7 mouse cellular contexts compared by ENCODE assay signal in genomic region chr8:115529568-115530342, GRCm38 (mm10).
DNase-seq lines count a peak whose midpoint lies in the region; ATAC-seq and TF ChIP-seq lines count a peak whose summit lies in the region.

No protein-coding gene starts in this region.

- H3K4me1 ChIP-seq in small intestine, adult 2 months (ENCODE audit: control insufficient read depth, insufficient read depth, insufficient read length, low read length), result peaks cover 32% of the 10 kb centered on the region
- no peaks in the 10 kb centered on the region for H3K4me1 ChIP-seq in midbrain, embryonic 13.5 days (replicated peaks)

- no peaks in the 10 kb centered on the region for H3K9me3 ChIP-seq in midbrain, embryonic 13.5 days

- H3K27ac ChIP-seq in small intestine, adult 2 months (ENCODE audit: insufficient read depth, low read depth, low read length), result peak overlapping the region; percentile 100
- H3K27ac ChIP-seq in midbrain, embryonic 13.5 days, result no peak overlapping the region

- 30% methylated on average over 14 of the region's 14 CpGs for WGBS in small intestine, adult 2 months
- 53% methylated on average over 14 of the region's 14 CpGs for WGBS in midbrain, embryonic 13.5 days

- no peaks in the 10 kb centered on the region for H3K36me3 ChIP-seq in small intestine, adult 2 months (ENCODE audit: control insufficient read depth, insufficient read depth, low read length)
- no peaks in the 10 kb centered on the region for H3K36me3 ChIP-seq in midbrain, embryonic 13.5 days

- peak; percentile 49 for DNase-seq in CD4-positive helper T cell, adult 2 months (ENCODE audit: low read depth, low spot score)
- peak; percentile 54 for DNase-seq in CD4-positive, CD25-positive, alpha-beta regulatory T cell, adult 2 months (ENCODE audit: low read depth, low spot score)
- DNase-seq in kidney, postnatal 25 days, result peak; percentile 58 to 62
- DNase-seq in thymus, postnatal 25 days, result no peak

- TF ChIP-seq POLR2A in small intestine, adult 2 months (IDR thresholded peaks at IDR 0.05; ENCODE audit: low read depth, low read length), result no peak

- H3K4me3 ChIP-seq in small intestine, adult 2 months (ENCODE audit: low read depth, low read length), result peak overlapping the region; percentile 9; the same call in 1 of the 2 replicates
- no peak overlapping the region for H3K4me3 ChIP-seq in midbrain, embryonic 13.5 days (replicated peaks)

- peak; percentile 74 for ATAC-seq in granulocyte monocyte progenitor cell, adult 5-6 weeks (replicated peaks; ENCODE audit: poor library complexity, severe bottlenecking)
- no peak for ATAC-seq in midbrain, embryonic 13.5 days

- no peaks in the 10 kb centered on the region for H3K27me3 ChIP-seq in small intestine, adult 2 months (ENCODE audit: control insufficient read depth, insufficient read depth, low read length)
- no peaks in the 10 kb centered on the region for H3K27me3 ChIP-seq in midbrain, embryonic 13.5 days

- TF ChIP-seq CTCF in small intestine, adult 2 months (IDR thresholded peaks at IDR 0.05; ENCODE audit: extremely low read depth, insufficient read length, insufficient replicate concordance, low read depth, low read length), result no peak

- no peak overlapping the region for H3K4me2 ChIP-seq in midbrain, embryonic 13.5 days (replicated peaks)

- H3K9ac ChIP-seq in midbrain, embryonic 13.5 days (replicated peaks), result no peak overlapping the region
